Mouse (Mus musculus) limb, embryonic 15.5 days (tissue): Measurements from ENCODE around the gene Ak2. TPM values are rescaled to one million over a fixed set of nuclear protein-coding genes. Genes with fewer than 3 reads are reported as not detected.
A peak's percentile ranks its signal among the peaks of the same experiment; 100 is the strongest.

Source experiments
- ATAC-seq: fragments of 200-750 bp; cut with Nextera tagmentation; 2 replicates; pipeline ENCODE4 v1.8.0; 2017; ENCODE audit warnings: low read depth, moderate TSS enrichment; ENCODE audit not compliant: insufficient number of reproducible peaks, low FRiP score, low TSS enrichment
- H3K27ac ChIP-seq: fragments of 300-500 bp; sonication (generic); 2 replicates; pipeline ENCODE4 v1.5.1; 2015; ENCODE audit warnings: moderate library complexity, mild to moderate bottlenecking, inconsistent platforms
- H3K27me3 ChIP-seq: fragments of 300-500 bp; sonication (generic); 2 replicates; pipeline ENCODE4 v1.6.1; 2015; ENCODE audit warnings: inconsistent platforms
- H3K36me3 ChIP-seq: fragments of 300-500 bp; sonication (generic); 2 replicates; pipeline ENCODE4 v1.6.1; 2015; ENCODE audit warnings: inconsistent platforms
- H3K4me1 ChIP-seq: fragments of 300-500 bp; sonication (generic); 2 replicates; pipeline ENCODE4 v1.6.1; 2015; ENCODE audit warnings: inconsistent platforms
- H3K4me2 ChIP-seq: fragments of 300-500 bp; sonication (generic); 2 replicates; pipeline ENCODE4 v1.6.1; 2015; ENCODE audit warnings: mild to moderate bottlenecking, inconsistent platforms
- H3K4me3 ChIP-seq: fragments of 300-500 bp; sonication (generic); 2 replicates; pipeline ENCODE4 v1.5.1; 2015; ENCODE audit warnings: mild to moderate bottlenecking, inconsistent platforms
- H3K9ac ChIP-seq: fragments of 300-500 bp; sonication (generic); 2 replicates; pipeline ENCODE4 v1.6.1; 2015; ENCODE audit warnings: inconsistent platforms
- H3K9me3 ChIP-seq: fragments of 300-500 bp; sonication (generic); 2 replicates; pipeline ENCODE4 v1.6.1; 2016; ENCODE audit warnings: inconsistent platforms
- WGBS: fragments of 180-500 bp; shearing (Covaris S2); methylation state at CpG from one replicate; pipeline ENCODE4 v1.1.7; 2015; 5-methylcytosine and 5-hydroxymethylcytosine counted together
- polyA plus RNA-seq: library from polyadenylated mRNA; unstranded; fragments of >200 nt; fragmentation: Nextera tagmentation; extraction: Ambion mirVana; gene quantifications from 2 replicates; pipeline ENCODE4 v1.2.1, GENCODE M21; 2015

Ak2 gene
- polyA plus RNA-seq, 1 experiment from 2014 or later = 241 TPM

- no peak for ATAC-seq
- no peak overlapping the region for H3K4me3 ChIP-seq
- 83% methylated on average over 9 of the region's 9 CpGs for WGBS
Measured at GRCm38 (mm10) chr4:129019788-129020187, 28.0 kb downstream of the Ak2 start.

GRCm38 (mm10) chr4:129020454-129020853 lies 28.7 kb downstream of the Ak2 start:
- no peak overlapping the region for H3K4me2 ChIP-seq
- WGBS = 61% methylated on average over 6 of the region's 6 CpGs
- no peak overlapping the region for H3K27ac ChIP-seq
- peaks cover 28% of the 10 kb centered on the region for H3K4me1 ChIP-seq
- H3K36me3 ChIP-seq = no peaks in the 10 kb centered on the region
- no peak overlapping the region for H3K4me3 ChIP-seq
- H3K27me3 ChIP-seq = no peaks in the 10 kb centered on the region
- peak; percentile 49; the same call in 1 of the 2 replicates for ATAC-seq
- no peaks in the 10 kb centered on the region for H3K9me3 ChIP-seq
- no peak overlapping the region for H3K9ac ChIP-seq

More at GRCm38 (mm10) chr4:129019788-129020187, 28.0 kb downstream of the Ak2 start:
- no peaks in the 10 kb centered on the region for H3K9me3 ChIP-seq
- no peak overlapping the region for H3K27ac ChIP-seq
- H3K4me1 ChIP-seq = peaks cover 28% of the 10 kb centered on the region
- H3K9ac ChIP-seq = no peak overlapping the region
- no peak overlapping the region for H3K4me2 ChIP-seq
- no peaks in the 10 kb centered on the region for H3K36me3 ChIP-seq
- H3K27me3 ChIP-seq = no peaks in the 10 kb centered on the region

- no peak for ATAC-seq
- WGBS = 93% methylated on average over 3 of the region's 3 CpGs
- Histone ChIP-seq H3K4me3 (no peak overlapping the region), H3K9me3 (no peaks in the 10 kb centered on the region), H3K4me1 (peaks cover 20% of the 10 kb centered on the region; the same call in 1 of the 2 replicates), H3K36me3 (no peaks in the 10 kb centered on the region), H3K27ac (no peak overlapping the region), H3K9ac (no peak overlapping the region), H3K4me2 (no peak overlapping the region), H3K27me3 (no peaks in the 10 kb centered on the region)
Measured at GRCm38 (mm10) chr4:129021426-129021825, 29.7 kb downstream of the Ak2 start.

DNA sequence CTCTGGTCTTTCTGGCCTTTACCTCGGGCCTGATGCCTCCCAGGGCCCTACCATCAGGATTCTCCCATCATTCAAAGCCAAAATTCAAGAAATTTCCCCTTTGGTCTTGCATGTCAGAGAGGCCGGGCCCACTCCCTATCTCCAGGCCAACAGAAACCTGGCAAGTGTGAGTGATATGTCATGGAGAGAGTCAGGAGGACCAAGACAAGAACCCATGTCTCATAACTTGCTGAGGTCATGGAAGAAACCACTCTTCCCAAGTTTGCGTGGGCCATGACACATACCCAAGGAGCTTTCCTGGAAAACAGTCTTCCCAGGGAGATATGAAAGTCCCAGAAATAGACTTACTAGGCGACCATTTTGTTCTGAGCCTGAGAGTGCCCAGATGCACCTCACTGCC lies 30.1 kb downstream of the Ak2 start:
- WGBS = 73% methylated on average over 4 of the region's 4 CpGs
- no peaks in the 10 kb centered on the region for H3K27me3 ChIP-seq
- H3K4me1 ChIP-seq = peaks cover 19% of the 10 kb centered on the region; the same call in 1 of the 2 replicates
- no peak overlapping the region for H3K4me3 ChIP-seq
- no peak for ATAC-seq
- no peak overlapping the region for H3K4me2 ChIP-seq
- no peak overlapping the region for H3K27ac ChIP-seq
- no peaks in the 10 kb centered on the region for H3K36me3 ChIP-seq
- no peaks in the 10 kb centered on the region for H3K9me3 ChIP-seq
- H3K9ac ChIP-seq = no peak overlapping the region

- WGBS = 81% methylated on average over 6 of the region's 6 CpGs
- no peaks in the 10 kb centered on the region for H3K9me3 ChIP-seq
- H3K4me3 ChIP-seq = no peak overlapping the region
- ATAC-seq = no peak
- H3K9ac ChIP-seq = no peak overlapping the region
- peaks cover 15% of the 10 kb centered on the region; the same call in 1 of the 2 replicates for H3K4me1 ChIP-seq
- no peak overlapping the region for H3K4me2 ChIP-seq
- H3K27me3 ChIP-seq = no peaks in the 10 kb centered on the region
- no peak overlapping the region for H3K27ac ChIP-seq
- H3K36me3 ChIP-seq = no peaks in the 10 kb centered on the region
Measured at GRCm38 (mm10) chr4:129023884-129024283, 32.1 kb downstream of the Ak2 start.

GRCm38 (mm10) chr4:129024775-129025174 lies 33.0 kb downstream of the Ak2 start:
- Histone ChIP-seq H3K27me3 (no peaks in the 10 kb centered on the region), H3K36me3 (no peaks in the 10 kb centered on the region), H3K9me3 (no peaks in the 10 kb centered on the region), H3K9ac (no peak overlapping the region), H3K27ac (no peak overlapping the region), H3K4me2 (no peak overlapping the region), H3K4me3 (no peak overlapping the region), H3K4me1 (peaks cover 13% of the 10 kb centered on the region; the same call in 1 of the 2 replicates)
- WGBS = 46% methylated on average over 6 of the region's 6 CpGs
- ATAC-seq = 0 out of 2 replicates have a peak, but pooled peaks have one; percentile 40

DNA sequence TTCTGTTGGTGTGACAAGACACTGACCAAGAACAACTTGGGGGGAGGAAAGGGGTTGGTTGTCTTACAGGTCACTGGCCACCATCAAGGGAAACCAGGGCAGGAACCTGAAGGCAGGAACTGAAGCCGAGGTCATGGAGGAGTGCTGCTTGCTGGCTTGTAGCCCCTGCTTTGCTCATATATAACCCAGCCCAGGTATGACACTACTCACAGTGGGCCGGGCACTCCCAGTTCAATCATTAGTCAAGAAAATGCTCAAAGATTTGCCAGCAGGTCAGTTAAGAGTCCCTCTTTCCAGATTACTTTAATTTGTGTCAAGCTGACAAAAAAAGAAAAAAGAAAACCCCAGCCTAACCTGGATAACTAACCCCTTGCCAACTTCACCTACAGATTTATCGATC lies 33.9 kb downstream of the Ak2 start:
- WGBS = 88% methylated on average over 3 of the region's 3 CpGs
- no peak overlapping the region for H3K27ac ChIP-seq
- H3K4me3 ChIP-seq = no peak overlapping the region
- H3K9me3 ChIP-seq = no peaks in the 10 kb centered on the region
- H3K4me2 ChIP-seq = no peak overlapping the region
- H3K4me1 ChIP-seq = peaks cover 7% of the 10 kb centered on the region; the same call in 1 of the 2 replicates
- no peaks in the 10 kb centered on the region for H3K27me3 ChIP-seq
- H3K36me3 ChIP-seq = no peaks in the 10 kb centered on the region
- no peak overlapping the region for H3K9ac ChIP-seq
- ATAC-seq = no peak

DNA sequence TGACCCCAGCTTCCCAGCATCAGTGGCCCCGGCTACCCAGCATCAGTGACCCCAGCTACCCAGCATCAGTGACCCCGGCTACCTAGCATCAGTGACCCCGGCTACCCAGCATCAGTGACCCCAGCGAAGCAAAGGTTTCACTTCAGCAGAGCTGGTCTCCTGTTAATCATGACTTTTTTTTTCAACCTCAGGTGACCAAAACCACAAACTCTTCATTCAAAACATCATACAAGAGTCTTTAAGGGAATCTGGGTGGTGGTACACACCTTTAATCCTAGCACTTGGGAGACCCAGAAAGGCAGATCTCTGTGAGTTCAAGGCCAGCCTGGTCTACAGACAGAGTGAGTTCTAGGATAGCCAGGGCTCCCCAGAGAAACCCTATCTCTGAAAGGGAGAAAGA lies 39.0 kb downstream of the Ak2 start:
- no peaks in the 10 kb centered on the region for H3K36me3 ChIP-seq
- H3K4me2 ChIP-seq = no peak overlapping the region
- H3K9me3 ChIP-seq = no peaks in the 10 kb centered on the region
- no peak overlapping the region for H3K27ac ChIP-seq
- ATAC-seq = no peak
- WGBS = 91% methylated on average over 4 of the region's 4 CpGs
- no peaks in the 10 kb centered on the region for H3K27me3 ChIP-seq
- no peak overlapping the region for H3K9ac ChIP-seq
- H3K4me3 ChIP-seq = no peak overlapping the region
- peaks cover 33% of the 10 kb centered on the region for H3K4me1 ChIP-seq

- H3K27ac ChIP-seq = no peak overlapping the region
- H3K36me3 ChIP-seq = no peaks in the 10 kb centered on the region
- H3K9me3 ChIP-seq = no peaks in the 10 kb centered on the region
- no peak overlapping the region for H3K4me2 ChIP-seq
- ATAC-seq = no peak
- WGBS = 86% methylated on average over 8 of the region's 8 CpGs
- H3K9ac ChIP-seq = no peak overlapping the region
- peaks cover 38% of the 10 kb centered on the region for H3K4me1 ChIP-seq
- no peaks in the 10 kb centered on the region for H3K27me3 ChIP-seq
- no peak overlapping the region for H3K4me3 ChIP-seq
Measured at GRCm38 (mm10) chr4:129031408-129031965, 39.7 kb downstream of the Ak2 start.

GRCm38 (mm10) chr4:129032133-129032962 lies 40.6 kb downstream of the Ak2 start:
- 73% methylated on average over 11 of the region's 11 CpGs for WGBS
- no peak overlapping the region for H3K9ac ChIP-seq

DNA sequence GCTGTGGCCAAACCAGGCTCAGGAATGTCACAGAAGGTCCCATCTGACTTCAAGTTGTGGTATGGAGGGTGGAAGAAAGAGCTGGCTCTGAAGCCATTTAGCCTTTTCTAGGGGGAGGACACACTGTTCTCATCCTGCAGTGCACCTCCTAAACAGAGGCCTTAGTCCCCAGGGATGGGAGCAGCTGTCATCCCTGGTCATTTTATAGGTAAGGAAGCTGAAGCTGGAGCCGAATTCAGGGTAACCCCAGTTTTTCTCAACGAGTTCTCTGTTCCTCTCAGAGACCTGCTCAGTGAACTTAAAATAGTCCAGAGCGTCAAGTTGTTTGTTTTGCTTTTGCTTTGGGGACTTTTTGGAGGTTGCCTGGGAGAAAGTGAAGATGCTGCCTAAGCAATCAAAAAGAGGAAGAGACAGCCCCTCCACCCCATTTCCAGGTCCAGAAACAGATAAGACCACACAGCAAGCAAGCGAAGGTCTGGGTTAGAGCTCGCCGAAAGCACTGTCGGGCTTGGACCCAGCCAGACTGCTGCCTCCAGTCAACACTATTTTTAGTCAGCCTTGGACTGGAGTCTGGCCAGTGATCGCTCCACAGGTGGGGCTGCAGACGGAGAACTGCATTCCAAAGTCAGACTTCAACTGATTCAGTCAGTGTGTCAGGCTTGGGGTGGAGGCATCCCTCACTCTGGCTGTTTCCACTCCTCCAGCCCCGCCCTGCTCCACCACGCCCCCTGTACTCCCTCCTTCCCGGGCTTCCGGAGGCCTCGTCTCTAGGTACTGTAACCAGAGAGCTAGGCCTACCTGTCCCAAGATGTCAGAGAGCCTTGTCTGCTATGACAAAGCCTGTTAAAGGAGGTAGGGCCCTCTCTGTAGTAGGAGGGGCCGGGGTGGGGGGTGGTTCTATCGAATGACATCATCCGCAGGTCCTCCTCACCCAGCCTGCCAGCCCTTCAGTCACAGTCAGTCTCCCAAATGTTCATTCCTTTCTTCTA lies 41.5 kb downstream of the Ak2 start:
- 11% methylated on average over 17 of the region's 17 CpGs for WGBS
- H3K4me2 ChIP-seq = peak overlapping the region; percentile 39
- H3K4me3 ChIP-seq = peak overlapping the region; percentile 7
- ATAC-seq = peak; percentile 89
- H3K9me3 ChIP-seq = no peaks in the 10 kb centered on the region
- no peaks in the 10 kb centered on the region for H3K27me3 ChIP-seq
- no peak overlapping the region for H3K9ac ChIP-seq
- peak overlapping the region; percentile 89 for H3K27ac ChIP-seq
- H3K36me3 ChIP-seq = no peaks in the 10 kb centered on the region
- H3K4me1 ChIP-seq = peaks cover 41% of the 10 kb centered on the region

More at GRCm38 (mm10) chr4:129032133-129032962, 40.6 kb downstream of the Ak2 start:
- H3K9me3 ChIP-seq = no peaks in the 10 kb centered on the region
- no peaks in the 10 kb centered on the region for H3K36me3 ChIP-seq
- no peaks in the 10 kb centered on the region for H3K27me3 ChIP-seq
- peak overlapping the region; percentile 89 for H3K27ac ChIP-seq
- H3K4me1 ChIP-seq = peaks cover 41% of the 10 kb centered on the region
- no peak for ATAC-seq
- H3K4me3 ChIP-seq = no peak overlapping the region
- no peak overlapping the region for H3K4me2 ChIP-seq
